Mouse (Mus musculus) embryonic fibroblast, embryonic 13.5 days (primary cell): ENCODE data around the gene Galnt3. TPM values are rescaled to one million over a fixed set of nuclear protein-coding genes. Genes with fewer than 3 reads are reported as not detected.

Experiments used
- H3K27ac ChIP-seq: 2 replicates; pipeline ENCODE4 v1.5.1; 2012; ENCODE audit warnings: low read length, control low read depth, inconsistent platforms; ENCODE audit not compliant: insufficient read depth
- H3K4me1 ChIP-seq: 2 replicates; pipeline ENCODE4 v1.6.1; 2011; ENCODE audit warnings: low read length; ENCODE audit not compliant: control insufficient read depth, insufficient read depth
- H3K4me3 ChIP-seq: 2 replicates; pipeline ENCODE4 v1.5.1; 2011; ENCODE audit warnings: mild to moderate bottlenecking, control low read depth, low read length; ENCODE audit not compliant: insufficient read depth
- CTCF ChIP-seq: IDR thresholded peaks from 2 replicates; pipeline ENCODE4 v1.5.1; 2011; ENCODE audit warnings: mild to moderate bottlenecking, control low read depth, low read length, moderate library complexity, borderline replicate concordance; ENCODE audit not compliant: insufficient read depth
- POLR2A ChIP-seq: IDR thresholded peaks from 2 replicates; pipeline ENCODE4 v1.6.1; 2011; ENCODE audit warnings: low read depth, mild to moderate bottlenecking, control low read depth, low read length, moderate library complexity
- polyA plus RNA-seq: library from polyadenylated mRNA; stranded (reverse); fragments of >200 nt; gene quantifications from 2 replicates; pipeline ENCODE4 v1.2.4, GENCODE M21; 2011; ENCODE audit warnings: low read depth; ENCODE audit not compliant: missing spikeins, insufficient read length

Gene Galnt3
- polyA plus RNA-seq, 1 experiment: 3.0 TPM

- Histone ChIP-seq H3K27ac (no peak overlapping the region), H3K4me1 (peaks cover 4% of the 10 kb centered on the region; the same call in 1 of the 2 replicates), H3K4me3 (no peak overlapping the region)
- TF ChIP-seq POLR2A (no peak), CTCF (no peak)
These were observed 21.7 kb upstream of the Galnt3 start for GRCm38 (mm10) chr2:66146473-66146872.

- Histone ChIP-seq H3K4me3 (no peak overlapping the region), H3K4me1 (peaks cover 4% of the 10 kb centered on the region; the same call in 1 of the 2 replicates), H3K27ac (no peak overlapping the region)
- TF ChIP-seq POLR2A (no peak), CTCF (no peak)
These were observed 20.0 kb upstream of the Galnt3 start for GRCm38 (mm10) chr2:66144770-66145169.

- peaks cover 4% of the 10 kb centered on the region; the same call in 1 of the 2 replicates for H3K4me1 ChIP-seq
- TF ChIP-seq POLR2A (no peak), CTCF (no peak)
These were observed 18.5 kb upstream of the Galnt3 start for GRCm38 (mm10) chr2:66143284-66143683.

GRCm38 (mm10) chr2:66142711-66143110, 17.9 kb upstream of the Galnt3 start:
- H3K4me1 ChIP-seq: peaks cover 4% of the 10 kb centered on the region; the same call in 1 of the 2 replicates
- H3K27ac ChIP-seq: no peak overlapping the region
- no peak overlapping the region for H3K4me3 ChIP-seq
- TF ChIP-seq CTCF (no peak), POLR2A (no peak)

More at GRCm38 (mm10) chr2:66143284-66143683, 18.5 kb upstream of the Galnt3 start:
- Histone ChIP-seq H3K27ac (no peak overlapping the region), H3K4me3 (no peak overlapping the region)

GRCm38 (mm10) chr2:66142268-66142667, 17.5 kb upstream of the Galnt3 start:
- H3K27ac ChIP-seq: no peak overlapping the region

GRCm38 (mm10) chr2:66140246-66140645, 15.5 kb upstream of the Galnt3 start:
- Histone ChIP-seq H3K4me3 (no peak overlapping the region), H3K4me1 (peaks cover 4% of the 10 kb centered on the region; the same call in 1 of the 2 replicates), H3K27ac (no peak overlapping the region)
- no peak for TF ChIP-seq CTCF
- TF ChIP-seq POLR2A: no peak

More at GRCm38 (mm10) chr2:66142268-66142667, 17.5 kb upstream of the Galnt3 start:
- H3K4me1 ChIP-seq: peaks cover 4% of the 10 kb centered on the region; the same call in 1 of the 2 replicates
- H3K4me3 ChIP-seq: no peak overlapping the region
- no peak for TF ChIP-seq POLR2A
- no peak for TF ChIP-seq CTCF

- TF ChIP-seq POLR2A (no peak), CTCF (no peak)
- no peak overlapping the region for H3K27ac ChIP-seq
- no peaks in the 10 kb centered on the region for H3K4me1 ChIP-seq
- no peak overlapping the region for H3K4me3 ChIP-seq
These were observed 7.2 kb upstream of the Galnt3 start for GRCm38 (mm10) chr2:66131862-66132544.

- Histone ChIP-seq H3K27ac (no peak overlapping the region), H3K4me3 (no peak overlapping the region), H3K4me1 (no peaks in the 10 kb centered on the region)
- no peak for TF ChIP-seq POLR2A
- no peak for TF ChIP-seq CTCF
These were observed 4.1 kb upstream of the Galnt3 start for GRCm38 (mm10) chr2:66128941-66129340.

GRCm38 (mm10) chr2:66127541-66127940, 2.7 kb upstream of the Galnt3 start:
- TF ChIP-seq CTCF (no peak), POLR2A (no peak)
- H3K4me3 ChIP-seq: no peak overlapping the region
- H3K27ac ChIP-seq: no peak overlapping the region
- no peaks in the 10 kb centered on the region for H3K4me1 ChIP-seq

- Histone ChIP-seq H3K27ac (no peak overlapping the region), H3K4me1 (no peaks in the 10 kb centered on the region), H3K4me3 (no peak overlapping the region)
- TF ChIP-seq POLR2A (no peak), CTCF (no peak)
These were observed 2.1 kb upstream of the Galnt3 start for GRCm38 (mm10) chr2:66126936-66127335.
